Mouse (Mus musculus): ENCODE measurements at regions not wholly inside any gene's neighbourhood (a gene's known extent, or its start where the extent isn't known, plus 50 kb on each side); places are given as distances from the start of the nearest gene placed in this dataset.

- no peak overlapping the region for H3K4me2 ChIP-seq (replicated peaks; ENCODE audit: low read depth, low read length)
- no peak overlapping the region for H3K9ac ChIP-seq (replicated peaks; ENCODE audit: low read depth, low read length)
- no peaks in the 10 kb centered on the region for H3K9me3 ChIP-seq (ENCODE audit: control insufficient read depth, low read depth, low read length)
- no peaks in the 10 kb centered on the region for H3K27me3 ChIP-seq (ENCODE audit: control insufficient read depth, insufficient read depth, low read length)
- H3K36me3 ChIP-seq (ENCODE audit: control insufficient read depth, insufficient read depth, low read length): no peaks in the 10 kb centered on the region
- H3K27ac ChIP-seq (ENCODE audit: low read length): no peak overlapping the region
- 79% methylated on average over 4 of the region's 4 CpGs for WGBS
- H3K4me1 ChIP-seq (ENCODE audit: control insufficient read depth, insufficient read depth, low read length): no peaks in the 10 kb centered on the region
- H3K4me3 ChIP-seq (ENCODE audit: low read depth, low read length): no peak overlapping the region
- ATAC-seq (ENCODE audit: insufficient number of reproducible peaks, insufficient read depth, low FRiP score, low read depth): no peak
Observed at GRCm38 (mm10) chr14:87612871-87613270, 196.4 kb downstream of the Tdrd3 start.

DNA sequence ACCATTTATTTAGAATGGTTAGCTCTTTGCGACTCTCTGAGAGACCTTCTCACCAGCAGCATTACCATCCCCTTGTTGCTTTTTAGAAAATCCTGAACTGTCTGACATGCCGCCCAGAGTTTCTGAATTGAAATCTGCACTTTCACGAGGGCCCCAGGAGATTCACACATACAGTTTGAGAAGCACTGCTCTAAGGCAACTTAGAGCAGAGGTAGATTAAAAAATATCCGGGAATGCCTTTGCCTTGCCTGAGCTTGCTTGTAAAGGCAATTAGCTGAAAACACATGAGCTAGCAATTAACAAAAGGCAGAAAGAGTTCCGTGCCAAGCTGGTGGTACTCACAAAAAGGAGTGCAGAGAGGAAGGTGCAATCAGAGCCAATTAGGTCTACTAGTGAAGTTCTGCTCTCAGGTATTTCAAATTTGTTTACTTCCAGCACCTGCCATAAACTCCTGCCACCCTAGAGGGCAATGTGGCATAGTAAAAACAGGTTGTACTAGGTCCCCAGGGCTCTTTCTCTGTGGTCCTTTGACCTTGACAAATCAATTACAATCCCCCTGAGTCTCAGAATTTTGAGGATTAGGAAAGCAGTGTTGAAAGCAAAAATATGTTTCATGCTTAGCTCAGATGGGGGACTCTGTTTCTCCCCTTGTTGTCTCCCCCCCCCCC, 203.1 kb downstream of the Tdrd3 start:
- ATAC-seq (ENCODE audit: insufficient number of reproducible peaks, insufficient read depth, low FRiP score, low read depth): no peak
- Histone ChIP-seq H3K4me3 (ENCODE audit: low read depth, low read length) (no peak overlapping the region), H3K9me3 (ENCODE audit: control insufficient read depth, low read depth, low read length) (no peaks in the 10 kb centered on the region), H3K4me1 (ENCODE audit: control insufficient read depth, insufficient read depth, low read length) (no peaks in the 10 kb centered on the region), H3K36me3 (ENCODE audit: control insufficient read depth, insufficient read depth, low read length) (no peaks in the 10 kb centered on the region), H3K9ac (replicated peaks; ENCODE audit: low read depth, low read length) (no peak overlapping the region), H3K27ac (ENCODE audit: low read length) (no peak overlapping the region), H3K4me2 (replicated peaks; ENCODE audit: low read depth, low read length) (no peak overlapping the region), H3K27me3 (ENCODE audit: control insufficient read depth, insufficient read depth, low read length) (no peaks in the 10 kb centered on the region)
- WGBS: 67% methylated on average over 5 of the region's 5 CpGs

DNA sequence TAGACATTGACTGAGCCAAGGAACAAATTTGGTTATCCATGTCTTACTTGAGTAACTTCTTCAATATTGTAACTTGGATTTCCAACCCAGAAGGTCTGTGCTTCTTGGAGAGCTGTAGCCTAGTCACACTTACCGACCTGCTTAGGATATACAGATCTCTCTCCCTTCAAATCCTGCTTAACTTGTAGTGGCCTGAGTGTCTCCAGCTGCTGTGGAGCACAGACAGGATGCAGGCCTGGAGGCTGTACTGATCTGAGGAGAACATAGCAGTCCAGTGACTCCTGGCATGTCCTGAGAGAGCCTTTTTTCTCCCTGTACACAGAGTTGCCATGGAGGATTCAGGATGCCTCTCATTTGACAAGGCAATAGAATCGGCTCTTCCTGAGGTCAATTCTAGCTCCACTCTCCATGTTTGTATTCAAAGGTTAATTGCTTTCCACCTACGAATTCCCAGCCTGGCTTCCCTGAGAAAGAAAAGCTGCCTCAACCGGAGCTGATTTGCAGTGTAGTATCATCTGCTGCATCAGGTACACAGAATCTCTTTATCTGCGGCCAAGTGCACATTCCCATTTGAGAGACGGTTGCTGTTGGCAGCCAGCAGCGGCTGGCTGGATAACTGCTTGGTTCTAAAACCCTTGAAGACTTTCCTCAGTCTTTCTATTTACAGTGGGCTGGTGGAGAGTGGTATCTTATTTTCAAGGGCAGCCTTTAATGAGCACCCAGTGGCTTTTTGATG, 214.8 kb downstream of the Tdrd3 start:
- H3K4me1 ChIP-seq (ENCODE audit: control insufficient read depth, insufficient read depth, low read length): no peaks in the 10 kb centered on the region
- no peak overlapping the region for H3K9ac ChIP-seq (replicated peaks; ENCODE audit: low read depth, low read length)
- no peaks in the 10 kb centered on the region for H3K9me3 ChIP-seq (ENCODE audit: control insufficient read depth, low read depth, low read length)
- no peak for ATAC-seq (ENCODE audit: insufficient number of reproducible peaks, insufficient read depth, low FRiP score, low read depth)
- no peak overlapping the region for H3K4me2 ChIP-seq (replicated peaks; ENCODE audit: low read depth, low read length)
- no peak overlapping the region for H3K4me3 ChIP-seq (ENCODE audit: low read depth, low read length)
- 56% methylated on average over 7 of the region's 7 CpGs for WGBS
- H3K36me3 ChIP-seq (ENCODE audit: control insufficient read depth, insufficient read depth, low read length): no peaks in the 10 kb centered on the region
- no peaks in the 10 kb centered on the region for H3K27me3 ChIP-seq (ENCODE audit: control insufficient read depth, insufficient read depth, low read length)
- no peak overlapping the region for H3K27ac ChIP-seq (ENCODE audit: low read length)

GRCm38 (mm10) chr14:87634596-87634995, 218.2 kb downstream of the Tdrd3 start:
- H3K4me1 ChIP-seq (ENCODE audit: control insufficient read depth, insufficient read depth, low read length): no peaks in the 10 kb centered on the region
- H3K9me3 ChIP-seq (ENCODE audit: control insufficient read depth, low read depth, low read length): no peaks in the 10 kb centered on the region
- H3K4me3 ChIP-seq (ENCODE audit: low read depth, low read length): no peak overlapping the region
- 46% methylated on average over 3 of the region's 3 CpGs for WGBS
- no peak for ATAC-seq (ENCODE audit: insufficient number of reproducible peaks, insufficient read depth, low FRiP score, low read depth)
- no peak overlapping the region for H3K4me2 ChIP-seq (replicated peaks; ENCODE audit: low read depth, low read length)
- no peak overlapping the region for H3K9ac ChIP-seq (replicated peaks; ENCODE audit: low read depth, low read length)
- H3K27me3 ChIP-seq (ENCODE audit: control insufficient read depth, insufficient read depth, low read length): no peaks in the 10 kb centered on the region
- H3K36me3 ChIP-seq (ENCODE audit: control insufficient read depth, insufficient read depth, low read length): no peaks in the 10 kb centered on the region
- no peak overlapping the region for H3K27ac ChIP-seq (ENCODE audit: low read length)

- H3K36me3 ChIP-seq (ENCODE audit: control insufficient read depth, insufficient read depth, low read length): no peaks in the 10 kb centered on the region
- WGBS: 93% methylated on average over 2 of the region's 2 CpGs
Observed at GRCm38 (mm10) chr14:87637131-87637530, 220.7 kb downstream of the Tdrd3 start.

DNA sequence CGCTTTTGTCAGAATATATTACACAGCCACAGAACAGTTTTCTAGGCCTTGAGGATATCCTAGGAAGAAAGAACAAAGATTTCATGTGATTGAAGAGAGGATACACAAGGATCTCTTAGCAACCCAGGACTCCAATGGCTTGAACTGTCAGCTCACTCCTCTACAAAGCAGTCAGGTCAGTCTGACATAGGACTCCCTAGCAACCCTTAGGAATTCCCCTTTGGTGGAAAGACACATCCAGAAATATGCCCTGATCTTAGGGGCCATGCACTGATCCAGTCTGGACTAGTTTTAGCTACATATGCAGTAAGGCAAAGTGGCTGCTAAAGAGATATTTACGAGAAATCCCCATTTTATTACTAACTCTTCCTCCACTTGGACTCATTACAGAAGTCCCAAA, 251.5 kb downstream of the Tdrd3 start:
- WGBS: 85% methylated on average over 2 of the region's 2 CpGs
- Histone ChIP-seq H3K4me2 (replicated peaks; ENCODE audit: low read depth, low read length) (no peak overlapping the region), H3K4me3 (ENCODE audit: low read depth, low read length) (no peak overlapping the region), H3K36me3 (ENCODE audit: control insufficient read depth, insufficient read depth, low read length) (no peaks in the 10 kb centered on the region), H3K9me3 (ENCODE audit: control insufficient read depth, low read depth, low read length) (no peaks in the 10 kb centered on the region), H3K4me1 (ENCODE audit: control insufficient read depth, insufficient read depth, low read length) (no peaks in the 10 kb centered on the region), H3K27ac (ENCODE audit: low read length) (no peak overlapping the region), H3K27me3 (ENCODE audit: control insufficient read depth, insufficient read depth, low read length) (no peaks in the 10 kb centered on the region), H3K9ac (replicated peaks; ENCODE audit: low read depth, low read length) (no peak overlapping the region)
- ATAC-seq (ENCODE audit: insufficient number of reproducible peaks, insufficient read depth, low FRiP score, low read depth): no peak

More at GRCm38 (mm10) chr14:87637131-87637530, 220.7 kb downstream of the Tdrd3 start:
- no peaks in the 10 kb centered on the region for H3K9me3 ChIP-seq (ENCODE audit: control insufficient read depth, low read depth, low read length)
- no peak overlapping the region for H3K9ac ChIP-seq (replicated peaks; ENCODE audit: low read depth, low read length)
- no peaks in the 10 kb centered on the region for H3K4me1 ChIP-seq (ENCODE audit: control insufficient read depth, insufficient read depth, low read length)
- no peak for ATAC-seq (ENCODE audit: insufficient number of reproducible peaks, insufficient read depth, low FRiP score, low read depth)
- H3K27ac ChIP-seq (ENCODE audit: low read length): no peak overlapping the region
- H3K4me2 ChIP-seq (replicated peaks; ENCODE audit: low read depth, low read length): no peak overlapping the region
- no peak overlapping the region for H3K4me3 ChIP-seq (ENCODE audit: low read depth, low read length)
- H3K27me3 ChIP-seq (ENCODE audit: control insufficient read depth, insufficient read depth, low read length): no peaks in the 10 kb centered on the region

DNA sequence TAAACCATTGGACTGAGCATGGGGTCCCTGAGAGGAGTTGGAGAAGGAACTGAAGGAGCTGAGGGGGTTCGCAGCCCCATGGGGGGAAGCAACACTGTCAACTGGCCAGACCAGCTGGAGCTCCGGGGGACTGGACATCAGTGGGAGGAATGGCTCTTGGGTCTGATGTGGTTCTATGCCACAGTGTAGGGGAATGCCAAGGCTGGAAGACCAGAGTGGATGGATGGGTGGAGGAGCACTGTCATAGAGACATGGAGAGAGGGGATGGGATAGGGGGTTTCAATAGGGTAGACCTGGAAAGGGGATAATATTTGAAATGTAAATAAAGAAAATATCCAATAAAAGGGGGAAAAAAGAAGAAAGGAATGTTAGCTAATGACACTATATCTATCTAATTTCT, 253.1 kb downstream of the Tdrd3 start:
- no peak for ATAC-seq (ENCODE audit: insufficient number of reproducible peaks, insufficient read depth, low FRiP score, low read depth)
- no peak overlapping the region for H3K4me2 ChIP-seq (replicated peaks; ENCODE audit: low read depth, low read length)

DNA sequence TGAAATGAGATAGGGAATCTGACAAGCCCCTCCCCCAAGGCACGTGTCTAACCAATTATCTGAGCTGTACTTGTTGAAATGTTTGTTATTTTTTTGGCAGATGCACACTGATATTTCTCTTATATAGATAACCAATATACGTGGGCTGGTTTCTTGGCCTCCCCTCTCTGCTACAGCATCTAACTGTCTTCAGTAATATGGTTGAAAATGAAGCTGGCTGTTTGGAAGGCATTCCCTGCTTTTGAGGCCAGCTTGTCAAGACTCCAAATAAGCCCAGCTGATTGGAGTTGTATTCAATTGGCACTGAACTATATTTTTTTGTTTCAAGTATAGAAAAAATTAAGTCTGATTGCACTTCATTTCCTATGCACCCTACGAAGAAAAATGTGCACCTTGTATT, 264.3 kb downstream of the Tdrd3 start:
- Histone ChIP-seq H3K27me3 (ENCODE audit: control insufficient read depth, insufficient read depth, low read length) (no peaks in the 10 kb centered on the region), H3K4me3 (ENCODE audit: low read depth, low read length) (no peak overlapping the region), H3K36me3 (ENCODE audit: control insufficient read depth, insufficient read depth, low read length) (no peaks in the 10 kb centered on the region), H3K4me1 (ENCODE audit: control insufficient read depth, insufficient read depth, low read length) (no peaks in the 10 kb centered on the region), H3K27ac (ENCODE audit: low read length) (no peak overlapping the region), H3K4me2 (replicated peaks; ENCODE audit: low read depth, low read length) (no peak overlapping the region), H3K9me3 (ENCODE audit: control insufficient read depth, low read depth, low read length) (no peaks in the 10 kb centered on the region), H3K9ac (replicated peaks; ENCODE audit: low read depth, low read length) (no peak overlapping the region)
- no peak for ATAC-seq (ENCODE audit: insufficient number of reproducible peaks, insufficient read depth, low FRiP score, low read depth)
- WGBS: 85% methylated on average over 3 of the region's 3 CpGs

More for the DNA sequence above, 253.1 kb downstream of the Tdrd3 start:
- no peaks in the 10 kb centered on the region for H3K9me3 ChIP-seq (ENCODE audit: control insufficient read depth, low read depth, low read length)
- H3K9ac ChIP-seq (replicated peaks; ENCODE audit: low read depth, low read length): no peak overlapping the region
- H3K27ac ChIP-seq (ENCODE audit: low read length): no peak overlapping the region
- H3K27me3 ChIP-seq (ENCODE audit: control insufficient read depth, insufficient read depth, low read length): no peaks in the 10 kb centered on the region
- no peaks in the 10 kb centered on the region for H3K4me1 ChIP-seq (ENCODE audit: control insufficient read depth, insufficient read depth, low read length)
- H3K36me3 ChIP-seq (ENCODE audit: control insufficient read depth, insufficient read depth, low read length): no peaks in the 10 kb centered on the region
- H3K4me3 ChIP-seq (ENCODE audit: low read depth, low read length): no peak overlapping the region
- 85% methylated on average over 2 of the region's 2 CpGs for WGBS
